Mouse (Mus musculus) MN1 (cell line): ENCODE results near the gene Tsen2.

Source experiments
- DNase-seq: peaks from one replicate; pipeline ENCODE4 v3.0.0-alpha.2; 2016; ENCODE audit warnings: low spot score

Tsen2 gene

GRCm38 (mm10) chr6:115541676-115542275 is 2.7 kb upstream of the Tsen2 start:
- DNase-seq = peak; percentile 66

- DNase-seq = no peak
Measured at GRCm38 (mm10) chr6:115542341-115542740, 2.1 kb upstream of the Tsen2 start.

GRCm38 (mm10) chr6:115546276-115546675 is 1.8 kb downstream of the Tsen2 start:
- DNase-seq = no peak

- peak; percentile 52 for DNase-seq
Measured at GRCm38 (mm10) chr6:115555485-115555884, 11.0 kb downstream of the Tsen2 start.

GRCm38 (mm10) chr6:115558176-115558575 is 13.7 kb downstream of the Tsen2 start:
- no peak for DNase-seq

- DNase-seq = no peak
Measured at GRCm38 (mm10) chr6:115559651-115560632, 15.5 kb downstream of the Tsen2 start.

GRCm38 (mm10) chr6:115565479-115566045 is 21.1 kb downstream of the Tsen2 start:
- no peak for DNase-seq

GRCm38 (mm10) chr6:115574171-115574570 is 29.7 kb downstream of the Tsen2 start:
- DNase-seq = no peak

- no peak for DNase-seq
Measured at GRCm38 (mm10) chr6:115577407-115577806, 32.9 kb downstream of the Tsen2 start.

- DNase-seq = no peak
Measured at GRCm38 (mm10) chr6:115577941-115578340, 33.5 kb downstream of the Tsen2 start.

GRCm38 (mm10) chr6:115580810-115581209 is 36.3 kb downstream of the Tsen2 start:
- no peak for DNase-seq

GRCm38 (mm10) chr6:115582328-115583115 is 38.1 kb downstream of the Tsen2 start:
- DNase-seq = no peak

- DNase-seq = no peak
Measured at GRCm38 (mm10) chr6:115583430-115584125, 39.1 kb downstream of the Tsen2 start.

- no peak for DNase-seq
Measured at GRCm38 (mm10) chr6:115584176-115584575, 39.7 kb downstream of the Tsen2 start.

GRCm38 (mm10) chr6:115586321-115586720 is 41.9 kb downstream of the Tsen2 start:
- no peak for DNase-seq

GRCm38 (mm10) chr6:115591692-115592359 is 47.4 kb downstream of the Tsen2 start:
- DNase-seq = no peak

- DNase-seq = no peak
Measured at GRCm38 (mm10) chr6:115592458-115592857, 48.0 kb downstream of the Tsen2 start, which contains the start of gene Mkrn2os. Mkrn2os (minus strand) TSS chr6:115592576.

GRCm38 (mm10) chr6:115593252-115593651 is 48.8 kb downstream of the Tsen2 start:
- no peak for DNase-seq

GRCm38 (mm10) chr6:115594463-115594862 is 50.0 kb downstream of the Tsen2 start:
- no peak for DNase-seq

- DNase-seq = no peak
Measured at GRCm38 (mm10) chr6:115595667-115596066, 51.2 kb downstream of the Tsen2 start.

GRCm38 (mm10) chr6:115601322-115601714 is 56.9 kb downstream of the Tsen2 start:
- DNase-seq = no peak
